Mouse (Mus musculus) bone marrow, adult 2 months (tissue): Measurements from ENCODE around the gene Slc23a3. TPM values are rescaled to one million over a fixed set of nuclear protein-coding genes. Genes with fewer than 3 reads are reported as not detected.

Experiments
- H3K27ac ChIP-seq: fragments of 200-500 bp; 2 replicates; pipeline ENCODE4 v1.5.1; 2012; ENCODE audit warnings: low read depth, mild to moderate bottlenecking, control low read depth, inconsistent platforms, low read length; ENCODE audit not compliant: control insufficient read depth, poor library complexity, insufficient read depth
- H3K4me1 ChIP-seq: fragments of 200-500 bp; 2 replicates; pipeline ENCODE4 v1.6.1; 2011; ENCODE audit warnings: low read length; ENCODE audit not compliant: control insufficient read depth, insufficient read depth
- H3K4me3 ChIP-seq: fragments of 200-500 bp; replicated peaks from 2 replicates; pipeline ENCODE3; 2011; ENCODE audit warnings: mild to moderate bottlenecking, low read depth, low read length, control low read depth; ENCODE audit not compliant: control insufficient read depth
- CTCF ChIP-seq: fragments of 200-500 bp; IDR thresholded peaks from 2 replicates; pipeline ENCODE4 v1.5.1; 2011; ENCODE audit warnings: low read length, control low read depth; ENCODE audit not compliant: control insufficient read depth, insufficient read depth
- POLR2A ChIP-seq: fragments of 200-500 bp; IDR thresholded peaks from 2 replicates; pipeline ENCODE4 v1.6.1; 2011; ENCODE audit warnings: low read depth, mild to moderate bottlenecking, control low read depth, low read length, borderline replicate concordance; ENCODE audit not compliant: control insufficient read depth
- WGBS: fragments of 180-500 bp; shearing (Covaris S2); methylation state at CpG from one replicate; pipeline ENCODE4 v1.1.7; 2018; 5-methylcytosine and 5-hydroxymethylcytosine counted together
- polyA plus RNA-seq: library from polyadenylated mRNA; stranded (reverse); fragments of >200 nt; gene quantifications from 2 replicates; pipeline ENCODE4 v1.2.4, GENCODE M21; 2011; ENCODE audit warnings: low replicate concordance; ENCODE audit not compliant: missing spikeins, insufficient read depth, insufficient read length

Gene Slc23a3
- polyA plus RNA-seq, 1 experiment = 1.7 TPM

DNA sequence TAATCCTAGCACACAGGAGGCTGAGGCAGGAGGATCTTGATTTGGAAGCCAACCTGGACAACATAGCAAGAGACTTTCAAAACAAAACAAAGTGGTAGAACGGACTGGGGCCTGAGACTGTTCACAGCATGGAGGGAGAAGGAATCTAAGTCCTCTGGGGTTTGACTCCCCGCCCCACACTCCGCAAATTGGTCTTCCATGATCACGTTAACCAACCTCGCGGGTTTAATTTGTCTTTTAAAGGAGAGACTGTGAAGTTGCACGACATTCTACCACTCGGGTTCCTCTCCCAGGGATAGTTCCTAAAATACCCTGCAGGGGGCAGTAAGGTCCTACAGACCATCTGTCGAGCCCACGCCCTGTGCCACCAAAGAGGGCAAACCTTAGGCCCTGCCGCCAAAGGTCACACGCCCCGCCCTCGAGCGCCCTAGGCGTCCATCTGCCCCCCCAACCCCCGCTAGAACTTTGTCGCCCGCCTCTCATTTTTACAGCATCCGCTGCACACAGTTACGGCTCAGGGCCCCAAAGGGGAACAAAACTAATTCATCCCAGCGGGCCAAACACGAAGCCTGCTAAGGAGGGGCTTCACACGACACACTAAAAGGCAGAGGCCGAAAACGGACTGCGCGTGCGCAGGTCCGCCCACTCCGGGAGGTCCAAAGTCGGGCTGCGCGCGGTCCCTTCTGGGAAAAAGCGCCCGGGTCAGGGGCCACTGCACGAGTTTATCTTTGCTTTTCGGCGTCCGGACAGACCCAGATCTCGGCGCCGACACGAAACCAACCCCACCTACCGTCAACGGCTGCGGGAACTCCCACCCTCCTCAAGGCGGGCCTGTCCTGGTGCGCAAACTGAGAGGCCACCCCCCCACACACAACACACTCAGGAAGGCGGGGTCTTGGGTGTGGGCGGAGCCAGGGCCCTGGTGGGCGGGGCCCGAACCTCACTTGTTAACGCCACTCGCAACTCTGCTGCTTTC lies 9.1 kb downstream of the Slc23a3 start, which contains the start of gene Nhej1:
Gene Nhej1 (minus strand): TSS at position 855 of the 976 bp plus-strand sequence.
- peak; percentile 40; the same call in 1 of the 2 replicates for TF ChIP-seq POLR2A
- TF ChIP-seq CTCF = peak; percentile 86
- under 1% methylated on average over 56 of the region's 56 CpGs for WGBS
- Histone ChIP-seq H3K4me3 (peak within 1 kb of the TSS; percentile 81), H3K4me1 (peaks cover 5% of the 10 kb centered on the region; the same call in 1 of the 2 replicates), H3K27ac (peak within 1 kb of the TSS; percentile 98)

DNA sequence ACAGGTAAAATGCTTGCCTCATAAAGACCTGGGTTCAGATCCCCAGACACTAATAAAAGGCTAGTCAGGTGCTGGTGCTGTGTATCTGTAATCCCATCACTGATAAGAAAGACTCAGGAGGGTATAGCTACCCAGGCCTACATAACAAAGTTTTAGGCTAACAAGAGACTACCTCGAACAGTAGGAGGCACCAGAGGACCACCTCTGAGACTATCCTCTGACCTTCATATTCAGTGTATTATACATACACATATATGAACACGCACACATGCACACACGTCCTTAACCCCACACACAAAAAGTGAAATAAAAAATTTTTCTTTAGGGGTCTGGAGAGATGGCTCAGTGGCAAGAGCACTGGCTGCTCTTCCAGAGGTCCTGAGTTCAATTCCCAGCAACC lies 11.5 kb downstream of the Slc23a3 start:
- no peak overlapping the region for H3K27ac ChIP-seq
- TF ChIP-seq POLR2A = no peak
- no peak for TF ChIP-seq CTCF
- peaks cover 5% of the 10 kb centered on the region; the same call in 1 of the 2 replicates for H3K4me1 ChIP-seq
- no peak overlapping the region for H3K4me3 ChIP-seq
- 86% methylated on average over 3 of the region's 3 CpGs for WGBS

Other genes starting within 250 kb of the Slc23a3 start
- gene Fev, start 248.5 kb downstream of the Slc23a3 start, polyA plus RNA-seq = not detected in 2 replicates
- gene Cryba2, start 240.7 kb downstream of the Slc23a3 start, polyA plus RNA-seq = not detected in 2 replicates
- gene Cfap65, start 198.3 kb downstream of the Slc23a3 start, polyA plus RNA-seq = not detected in 2 replicates
- 0.82 TPM in 1 of 2 replicates, not detected in the other for gene Ihh, start 182.2 kb downstream of the Slc23a3 start, polyA plus RNA-seq
- 5.6 and 11.6 TPM in 2 replicates for gene Nhej1, start 8.7 kb downstream of the Slc23a3 start, polyA plus RNA-seq
- 55.3 and 100 TPM in 2 replicates for gene Cnppd1, start 8.8 kb upstream of the Slc23a3 start, polyA plus RNA-seq
- 71.5 and 92.9 TPM in 2 replicates for gene Retreg2, start 8.9 kb upstream of the Slc23a3 start, polyA plus RNA-seq
- gene Zfand2b, start 34.8 kb upstream of the Slc23a3 start, polyA plus RNA-seq = 28.5 and 49.8 TPM in 2 replicates
- 151 and 182 TPM in 2 replicates for gene Abcb6, start 46.5 kb upstream of the Slc23a3 start, polyA plus RNA-seq
- 16.6 and 27.7 TPM in 2 replicates for gene Ankzf1, start 58.3 kb upstream of the Slc23a3 start, polyA plus RNA-seq
- gene Atg9a, start 58.3 kb upstream of the Slc23a3 start, polyA plus RNA-seq = 24.6 and 39.2 TPM in 2 replicates
- 23.0 and 43.6 TPM in 2 replicates for gene Glb1l, start 76.9 kb upstream of the Slc23a3 start, polyA plus RNA-seq
- gene Stk16, start 76.9 kb upstream of the Slc23a3 start, polyA plus RNA-seq = 74.2 and 168 TPM in 2 replicates
- 422 and 591 TPM in 2 replicates for gene Tuba4a, start 86.0 kb upstream of the Slc23a3 start, polyA plus RNA-seq
- not detected in 2 replicates for gene A630095N17Rik, start 98.2 kb upstream of the Slc23a3 start, polyA plus RNA-seq
- gene Dnajb2, start 102.5 kb upstream of the Slc23a3 start, polyA plus RNA-seq = 85.8 and 119 TPM in 2 replicates
- gene Ptprn, start 130.6 kb upstream of the Slc23a3 start, polyA plus RNA-seq = 1.4 and 4.2 TPM in 2 replicates
- not detected in 2 replicates for gene Resp18, start 144.5 kb upstream of the Slc23a3 start, polyA plus RNA-seq
- 9.2 and 21.3 TPM in 2 replicates for gene Dnpep, start 184.1 kb upstream of the Slc23a3 start, polyA plus RNA-seq
- gene Des, start 226.4 kb upstream of the Slc23a3 start, polyA plus RNA-seq = 2.1 and 8.8 TPM in 2 replicates
- 18.1 TPM in 2 replicates for gene Speg, start 241.4 kb upstream of the Slc23a3 start, polyA plus RNA-seq